Mouse (Mus musculus) left cerebral cortex, adult 11 months (tissue): ENCODE data around the gene Btbd35f5.
"Not testable (repeated sequence)": the region's sequence is repeated elsewhere in the genome, so short reads cannot be mapped to it uniquely, and the experiment has no call there.

ENCODE experiments used
- DNase-seq: peaks from one replicate; pipeline ENCODE4 v3.0.0; 2022; ENCODE audit warnings: low spot score

Gene Btbd35f5

GRCm38 (mm10) chrX:32973597-32973996, at the start of gene Btbd35f5:
Btbd35f5 (plus strand) TSS chrX:32973897.
- not testable (repeated sequence) for DNase-seq

DNA sequence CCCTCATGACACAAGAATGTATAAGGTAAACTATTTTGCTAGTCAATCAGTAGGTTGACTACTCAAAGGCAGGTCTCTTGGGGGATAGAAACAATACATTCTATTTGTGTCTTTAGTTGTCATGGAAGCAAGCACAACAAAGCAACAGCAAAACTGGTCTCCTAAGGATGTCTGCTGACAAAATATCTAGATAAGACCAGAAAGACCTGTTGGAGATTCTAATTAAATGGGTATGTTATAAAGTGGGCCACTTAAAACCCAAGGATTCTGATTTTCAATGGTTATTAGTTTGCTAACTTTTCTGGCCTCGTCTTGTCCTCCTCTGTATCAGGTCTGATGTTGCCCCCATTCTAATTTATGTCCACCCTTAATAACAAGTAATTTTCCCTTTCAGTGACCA, 32.2 kb upstream of the Btbd35f5 start, which contains the start of gene Gm21789:
TSS of gene Gm21789 (plus strand) at position 301 of the 400 bp plus-strand sequence.
- DNase-seq = not testable (repeated sequence)
